Mouse (Mus musculus): ENCODE measurements around the gene Josd2.

Josd2 gene

GRCm38 (mm10) chr7:44446070-44446855 is 21.5 kb upstream of the Josd2 start:
- peak; percentile 71 to 78 for DNase-seq

DNA sequence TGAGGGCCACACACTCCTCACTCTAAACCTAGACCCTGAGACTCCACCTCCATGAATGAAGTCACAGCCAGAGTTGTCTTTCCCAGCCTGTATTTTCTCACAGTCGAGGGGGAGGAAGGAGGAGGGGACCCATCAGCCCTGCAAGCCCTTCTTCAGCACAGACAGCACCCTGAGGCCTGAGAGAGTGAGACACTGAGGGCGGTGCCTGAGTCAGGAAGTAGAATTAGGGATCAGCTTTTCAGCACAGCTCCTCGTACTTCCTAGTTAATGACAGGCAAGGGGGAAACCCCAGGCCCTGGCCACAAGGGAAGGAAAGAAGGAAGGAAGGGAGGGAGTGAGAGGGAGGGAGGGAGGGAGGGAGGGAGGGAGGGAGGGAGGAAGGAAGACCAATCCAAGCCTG is 14.5 kb upstream of the Josd2 start:
- peak in 1 of 2 experiments; percentile 1 for DNase-seq

- DNase-seq: no peak
Observed at GRCm38 (mm10) chr7:44456302-44456701, 11.5 kb upstream of the Josd2 start.

GRCm38 (mm10) chr7:44460067-44460466 is 7.7 kb upstream of the Josd2 start:
- peak; percentile 3 to 13 for DNase-seq

DNA sequence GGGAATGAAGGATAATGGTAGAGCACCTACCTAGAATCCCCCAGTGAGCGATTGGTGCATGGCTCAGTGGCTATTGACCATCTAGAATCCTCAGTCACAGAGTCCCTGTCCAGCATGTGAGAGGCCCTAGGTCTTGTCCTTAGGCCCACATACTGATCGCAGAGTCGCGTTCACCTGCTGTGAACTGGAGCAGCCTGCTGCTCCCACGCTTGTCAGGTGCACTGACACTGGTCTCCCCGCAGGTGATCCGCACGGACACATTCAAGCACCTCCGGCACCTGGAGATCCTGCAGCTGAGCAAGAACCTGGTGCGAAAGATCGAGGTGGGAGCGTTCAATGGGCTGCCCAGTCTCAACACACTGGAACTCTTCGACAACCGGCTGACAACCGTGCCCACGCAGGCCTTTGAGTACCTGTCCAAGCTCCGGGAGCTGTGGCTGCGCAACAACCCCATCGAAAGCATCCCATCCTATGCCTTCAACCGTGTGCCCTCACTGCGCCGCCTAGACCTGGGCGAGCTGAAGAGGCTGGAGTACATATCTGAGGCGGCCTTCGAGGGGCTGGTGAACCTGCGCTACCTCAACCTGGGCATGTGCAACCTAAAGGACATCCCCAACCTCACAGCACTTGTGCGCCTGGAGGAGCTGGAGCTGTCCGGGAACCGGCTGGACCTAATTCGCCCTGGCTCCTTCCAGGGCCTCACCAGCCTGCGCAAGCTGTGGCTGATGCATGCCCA is 6.8 kb upstream of the Josd2 start:
- peak in 1 of 2 experiments; percentile 33 for DNase-seq

DNA sequence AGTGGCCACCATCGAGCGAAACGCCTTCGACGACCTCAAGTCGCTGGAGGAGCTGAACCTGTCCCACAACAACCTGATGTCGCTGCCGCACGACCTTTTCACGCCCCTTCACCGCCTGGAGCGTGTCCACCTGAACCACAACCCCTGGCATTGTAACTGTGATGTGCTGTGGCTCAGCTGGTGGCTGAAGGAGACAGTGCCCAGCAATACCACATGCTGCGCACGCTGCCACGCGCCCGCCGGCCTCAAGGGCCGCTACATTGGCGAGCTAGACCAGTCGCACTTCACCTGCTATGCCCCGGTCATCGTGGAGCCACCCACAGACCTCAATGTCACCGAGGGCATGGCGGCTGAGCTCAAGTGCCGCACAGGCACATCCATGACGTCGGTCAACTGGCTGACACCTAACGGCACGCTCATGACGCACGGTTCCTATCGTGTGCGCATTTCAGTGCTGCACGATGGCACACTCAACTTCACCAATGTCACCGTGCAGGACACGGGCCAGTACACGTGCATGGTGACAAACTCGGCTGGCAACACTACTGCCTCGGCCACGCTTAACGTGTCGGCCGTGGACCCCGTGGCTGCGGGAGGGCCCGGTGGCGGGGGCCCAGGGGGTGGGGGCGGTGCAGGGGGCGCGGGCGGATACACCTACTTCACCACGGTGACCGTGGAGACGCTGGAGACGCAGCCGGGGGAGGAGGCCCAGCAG is 6.1 kb upstream of the Josd2 start:
- no peak for DNase-seq

- DNase-seq: peak; percentile 37 to 54
Observed at GRCm38 (mm10) chr7:44462218-44463055, 5.3 kb upstream of the Josd2 start.

DNA sequence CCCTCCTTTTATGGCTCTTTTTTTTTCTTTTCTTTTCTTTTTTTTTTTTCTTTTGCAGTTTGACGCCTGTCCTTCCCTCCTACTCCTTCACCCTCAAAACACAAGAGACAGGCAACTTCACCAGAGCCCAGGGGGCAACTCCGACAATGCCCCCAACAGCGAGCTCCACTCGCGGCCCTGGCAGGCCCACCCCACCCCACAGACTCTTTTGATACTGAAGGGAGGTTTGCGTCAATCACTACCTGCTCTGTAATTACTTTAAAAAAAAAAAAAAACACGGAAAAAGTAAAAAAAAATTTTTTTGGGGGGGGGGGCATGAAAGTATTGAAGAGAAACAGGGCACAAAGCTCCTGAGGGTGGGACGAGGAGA is 4.7 kb upstream of the Josd2 start:
- no peak for DNase-seq

- peak in 1 of 2 experiments; percentile 43 for DNase-seq
Observed at GRCm38 (mm10) chr7:44463556-44464225, 4.1 kb upstream of the Josd2 start.

- peak; percentile 96 for DNase-seq
Observed at GRCm38 (mm10) chr7:44464511-44464910, 3.3 kb upstream of the Josd2 start.

DNA sequence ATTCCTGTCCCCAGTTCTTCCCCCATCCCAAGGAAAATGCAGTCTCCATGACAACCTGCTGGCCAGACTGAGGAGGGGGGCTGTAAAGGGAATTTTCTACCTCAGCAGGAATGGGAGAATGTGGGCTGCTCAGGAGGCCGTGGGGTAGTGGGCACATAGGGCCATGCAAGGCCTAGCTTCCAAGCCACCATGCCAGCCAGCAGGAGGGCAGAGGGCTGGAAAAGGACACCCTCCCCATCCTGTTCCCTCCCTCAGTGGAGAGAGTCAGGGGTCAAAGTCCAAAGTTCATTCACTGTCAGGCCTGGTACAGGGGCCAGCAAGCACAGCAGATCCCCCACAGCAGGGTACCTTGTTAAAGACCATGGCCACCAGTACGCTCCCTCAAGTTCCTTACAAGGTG is 2.7 kb upstream of the Josd2 start, which contains the start of gene Aspdh:
Aspdh (plus strand) TSS at position 281 of the 400 bp plus-strand sequence.
- DNase-seq: peak; percentile 27 to 34

- DNase-seq: peak; percentile 25 to 30
Observed at GRCm38 (mm10) chr7:44466006-44466887, 1.5 kb upstream of the Josd2 start.

- peak; percentile 31 to 36 for DNase-seq
Observed at GRCm38 (mm10) chr7:44466888-44467311, 880 bp upstream of the Josd2 start.

- peak in 1 of 2 experiments; percentile 20 for DNase-seq
Observed at GRCm38 (mm10) chr7:44468644-44469285, 985 bp downstream of the Josd2 start.

DNA sequence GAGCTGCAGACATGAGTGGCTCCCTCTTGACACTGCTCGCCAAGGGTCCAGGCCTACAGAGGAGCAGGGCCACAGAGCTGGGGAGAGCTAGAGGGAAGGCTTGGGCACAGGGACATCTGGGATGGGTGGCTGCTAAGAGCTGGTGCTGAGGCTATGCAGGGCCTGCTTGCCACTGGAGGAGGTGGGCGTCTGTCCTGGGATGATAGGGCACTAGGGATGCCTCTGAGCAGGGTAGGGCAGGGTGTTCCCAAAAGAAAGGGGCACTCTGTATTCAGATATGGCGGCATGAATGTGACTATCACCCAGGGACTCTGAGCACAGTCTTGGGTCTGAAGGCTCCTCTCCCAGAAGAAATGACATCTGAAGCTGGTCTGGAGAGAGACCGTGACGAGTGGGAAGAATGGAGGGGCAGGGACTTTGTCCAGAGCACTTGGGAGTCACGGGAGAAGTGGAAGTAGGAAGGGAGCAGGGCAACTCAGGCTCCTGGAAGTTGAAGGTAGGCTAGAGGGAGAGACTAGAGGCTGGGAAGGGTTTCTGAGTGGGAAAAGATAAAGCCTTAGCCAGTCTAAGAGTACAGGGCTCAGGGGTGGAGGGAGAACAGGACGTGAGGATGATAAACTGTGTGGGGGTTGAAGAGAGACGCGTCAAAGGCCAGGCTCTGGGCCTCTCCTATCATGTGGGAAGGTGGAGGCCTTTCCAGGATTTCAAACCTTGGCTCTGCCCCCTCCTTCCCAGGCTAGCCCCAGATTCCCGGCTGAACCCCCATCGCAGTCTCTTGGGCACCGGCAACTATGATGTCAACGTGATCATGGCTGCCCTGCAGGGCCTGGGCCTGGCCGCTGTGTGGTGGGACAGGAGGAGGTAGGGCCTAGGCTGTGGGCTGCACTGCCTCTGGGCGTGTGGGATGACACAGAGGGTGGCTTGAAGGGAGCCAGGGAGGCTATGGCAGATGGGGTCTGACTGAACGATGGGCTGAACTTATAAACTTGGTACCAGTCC is 2.2 kb downstream of the Josd2 start:
- peak in 1 of 2 experiments; percentile 8 for DNase-seq

GRCm38 (mm10) chr7:44470696-44471612 is 3.2 kb downstream of the Josd2 start:
- peak in 1 of 2 experiments; percentile 6 for DNase-seq

GRCm38 (mm10) chr7:44471880-44472557 is 4.2 kb downstream of the Josd2 start:
- DNase-seq: peak in 1 of 2 experiments; percentile 14
